Mouse (Mus musculus) embryonic fibroblast, embryonic 13.5 days (primary cell): ENCODE measurements around the gene B3gnt8.

Experiments
- CTCF ChIP-seq: IDR thresholded peaks from 2 replicates; pipeline ENCODE4 v1.5.1; 2011; ENCODE audit warnings: mild to moderate bottlenecking, control low read depth, low read length, moderate library complexity, borderline replicate concordance; ENCODE audit not compliant: insufficient read depth
- POLR2A ChIP-seq: IDR thresholded peaks from 2 replicates; pipeline ENCODE4 v1.6.1; 2011; ENCODE audit warnings: low read depth, mild to moderate bottlenecking, control low read depth, low read length, moderate library complexity

DNA sequence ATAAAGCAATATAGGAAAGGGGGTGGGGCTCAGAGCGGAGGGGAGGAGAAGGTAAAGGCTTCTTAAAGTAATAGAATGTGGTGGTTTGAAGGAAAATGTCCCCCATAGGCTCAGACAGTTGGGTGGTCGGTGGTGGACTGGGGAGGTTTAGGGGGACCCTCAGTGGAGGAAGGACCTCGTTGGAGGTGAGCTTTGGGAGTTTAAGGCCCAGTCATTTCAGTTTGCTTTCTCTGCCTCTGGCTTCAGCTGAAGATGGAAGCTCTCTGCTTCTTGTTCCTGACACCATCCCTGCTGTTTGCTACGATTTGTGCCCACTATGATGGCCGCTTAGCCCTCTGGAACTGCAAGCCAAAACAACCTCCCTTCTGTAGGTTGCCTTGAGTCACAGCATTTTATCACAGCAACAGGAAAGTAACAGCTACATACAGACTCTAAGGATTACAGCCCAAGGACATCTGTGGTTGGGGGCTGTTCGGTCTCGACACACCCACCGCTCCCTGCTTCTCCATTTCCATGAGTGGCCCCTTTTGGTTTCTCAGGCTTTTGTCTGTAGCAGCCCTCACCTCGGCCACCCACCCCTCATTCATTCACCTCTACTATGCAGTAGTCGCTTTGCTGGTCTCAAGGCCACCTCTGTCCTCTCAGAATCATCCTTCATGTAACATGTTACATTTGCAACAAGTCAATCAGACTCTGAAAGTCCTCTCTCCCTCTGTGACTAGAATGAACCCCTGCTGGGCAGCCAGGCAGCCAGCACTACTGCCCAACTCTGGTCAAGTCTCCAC, 8.9 kb upstream of the B3gnt8 start:
- TF ChIP-seq POLR2A (no peak), CTCF (no peak)
